Mouse (Mus musculus): ENCODE measurements around the gene Sly. TPM values are rescaled to one million over a fixed set of nuclear protein-coding genes. Genes with fewer than 3 reads are reported as not detected.

Gene Sly
- not detected in 2 replicates for polyA plus RNA-seq (2021; fragmentation: Nextera tagmentation)
- long read RNA-seq, experiment 1: 0 reads
- long read RNA-seq, experiment 2: 0 reads

DNA sequence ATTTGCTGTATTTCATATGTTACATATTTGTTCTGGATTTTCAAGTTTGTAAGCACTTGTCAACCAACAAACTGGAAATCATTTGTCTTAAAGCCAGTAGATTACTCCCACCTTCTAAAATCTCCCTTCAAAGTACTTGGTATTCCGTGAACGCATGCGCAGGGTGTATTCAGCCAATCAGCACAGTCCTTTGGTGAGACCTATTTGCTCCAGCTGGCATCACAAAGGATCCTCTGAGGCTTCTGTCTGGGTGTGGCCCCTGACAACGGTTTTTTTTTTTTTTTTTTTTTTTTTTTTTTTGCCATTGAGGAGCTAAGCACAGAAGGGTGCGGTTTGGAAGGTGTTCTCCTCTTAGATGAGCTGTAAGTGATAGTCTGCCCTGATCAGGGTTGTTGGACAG, at the start of gene Sly:
Gene Sly (plus strand): TSS at position 301 of the 400 bp plus-strand sequence.

Measured in layer of hippocampus, adult 6 months (tissue).